Mouse (Mus musculus) lung, embryonic 14.5 days (tissue): ENCODE results near the gene Prokr1. TPM values are rescaled to one million over a fixed set of nuclear protein-coding genes. Genes with fewer than 3 reads are reported as not detected.

ENCODE experiments used
- ATAC-seq: fragments of 200-750 bp; cut with Nextera tagmentation; 2 replicates; pipeline ENCODE4 v1.8.0; 2017; ENCODE audit warnings: mild to moderate bottlenecking, moderate TSS enrichment, moderate library complexity; ENCODE audit not compliant: insufficient read depth
- DNase-seq: peaks from one replicate; pipeline ENCODE4 v3.0.0-alpha.2; 2015
- H3K27ac ChIP-seq: fragments of 300-500 bp; sonication (generic); 2 replicates; pipeline ENCODE4 v1.5.1; 2014; ENCODE audit warnings: low read depth, mild to moderate bottlenecking, moderate library complexity
- H3K27me3 ChIP-seq: fragments of 300-500 bp; sonication (generic); 2 replicates; pipeline ENCODE4 v1.6.1; 2014; ENCODE audit warnings: low read length, control low read depth; ENCODE audit not compliant: insufficient read depth
- H3K36me3 ChIP-seq: fragments of 300-500 bp; sonication (generic); 2 replicates; pipeline ENCODE4 v1.6.1; 2014; ENCODE audit warnings: control low read depth; ENCODE audit not compliant: insufficient read depth
- H3K4me1 ChIP-seq: fragments of 300-500 bp; sonication (generic); 2 replicates; pipeline ENCODE4 v1.6.1; 2014; ENCODE audit warnings: antibody characterized with exemption, control low read depth; ENCODE audit not compliant: insufficient read depth
- H3K4me2 ChIP-seq: fragments of 300-500 bp; sonication (generic); 2 replicates; pipeline ENCODE4 v1.6.1; 2014; ENCODE audit warnings: mild to moderate bottlenecking
- H3K4me3 ChIP-seq: fragments of 300-500 bp; sonication (generic); 2 replicates; pipeline ENCODE4 v1.5.1; 2014; ENCODE audit warnings: low read depth, low read length
- H3K9ac ChIP-seq: fragments of 300-500 bp; sonication (generic); 2 replicates; pipeline ENCODE4 v1.6.1; 2014
- H3K9me3 ChIP-seq: fragments of 300-500 bp; sonication (generic); 2 replicates; pipeline ENCODE4 v1.6.1; 2016; ENCODE audit warnings: low read depth, low read length, control low read depth
- CTCF ChIP-seq: IDR thresholded peaks from 2 replicates; pipeline ENCODE4 v1.5.1; 2016; ENCODE audit warnings: antibody characterized with exemption, low read depth
- WGBS: fragments of 180-500 bp; shearing (Covaris S2); extraction: QIAGEN DNeasy Blood & Tissue Kit; methylation state at CpG from one replicate; pipeline ENCODE4 v1.1.7; 2014; 5-methylcytosine and 5-hydroxymethylcytosine counted together
- polyA plus RNA-seq: library from polyadenylated mRNA; unstranded; fragments of >200 nt; fragmentation: Nextera tagmentation; extraction: Ambion mirVana; gene quantifications from 2 replicates; pipeline ENCODE4 v1.2.1, GENCODE M21; 2014

The Prokr1 gene
- polyA plus RNA-seq, 1 experiment from 2014 or later, result 2.5 TPM

DNA sequence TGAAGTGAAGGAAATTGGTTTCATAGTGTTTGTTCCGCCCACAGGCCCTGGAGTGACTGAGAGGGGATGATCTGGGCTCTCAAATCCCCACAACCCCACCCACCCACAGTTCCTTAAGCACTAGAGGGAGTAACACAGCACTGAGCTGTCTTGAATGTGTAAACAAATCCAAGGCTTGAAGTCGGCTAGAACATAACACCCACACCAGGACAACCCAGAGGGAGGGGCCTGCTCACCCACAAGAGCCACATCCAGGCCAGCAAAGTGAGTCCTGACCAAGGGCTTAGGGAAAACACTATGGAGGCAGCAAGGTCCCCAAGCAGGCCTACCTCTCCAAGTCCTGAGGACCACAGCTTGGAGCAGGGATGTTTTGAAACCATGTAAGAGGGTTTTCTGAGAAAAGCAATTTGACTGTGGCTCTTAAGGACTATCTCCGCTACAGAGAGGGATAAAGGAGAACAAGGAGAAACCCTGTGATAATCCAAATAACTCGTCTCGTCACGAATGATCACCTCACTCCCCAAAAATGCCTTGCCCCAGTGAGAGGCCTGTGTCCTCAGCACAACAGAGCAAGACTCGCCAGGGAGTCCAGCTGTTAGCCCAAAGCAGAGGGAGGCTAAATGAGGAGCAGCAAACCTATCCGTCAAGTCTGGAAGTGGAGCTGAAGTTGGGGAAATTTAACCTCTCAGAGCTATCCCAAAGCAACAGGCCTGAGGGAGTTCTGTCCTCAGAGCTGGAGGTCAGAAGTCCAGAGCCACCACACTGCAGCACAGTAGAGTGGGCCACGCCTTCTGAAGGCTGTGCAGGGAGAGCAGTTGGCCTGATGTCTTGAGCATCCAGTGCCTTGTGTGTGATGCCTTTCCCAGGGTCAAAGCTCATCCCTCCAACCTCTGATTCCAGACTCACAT, 22.6 kb downstream of the Prokr1 start:
- DNase-seq, result peak; percentile 64
- Histone ChIP-seq H3K4me1 (no peaks in the 10 kb centered on the region; the same call in 1 of the 2 replicates), H3K36me3 (no peaks in the 10 kb centered on the region), H3K9me3 (no peaks in the 10 kb centered on the region), H3K27me3 (no peaks in the 10 kb centered on the region), H3K4me2 (no peak overlapping the region), H3K4me3 (no peak overlapping the region), H3K9ac (no peak overlapping the region), H3K27ac (no peak overlapping the region)
- peak; percentile 82 for ATAC-seq
- TF ChIP-seq CTCF, result peak; percentile 25
- WGBS, result 41% methylated on average over 9 of the region's 9 CpGs

DNA sequence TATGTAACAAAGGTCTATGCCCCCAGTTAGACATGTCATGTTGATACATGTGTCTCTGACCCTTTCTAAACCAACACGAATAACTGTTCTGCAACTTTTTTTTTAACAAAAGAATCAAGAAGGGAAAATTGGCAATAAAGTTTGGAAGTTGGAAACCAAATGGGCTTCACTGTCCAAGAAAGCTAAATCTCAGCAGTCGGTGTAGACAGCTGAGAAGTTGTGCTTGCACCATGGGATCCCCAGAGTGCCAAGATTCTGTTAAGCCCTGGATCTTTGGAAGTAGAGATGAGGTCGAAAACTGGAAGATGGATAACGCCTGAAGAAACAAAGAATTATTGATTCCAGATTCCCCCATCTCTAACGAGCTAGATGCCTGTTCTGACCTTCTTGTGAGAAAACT, 25.4 kb downstream of the Prokr1 start:
- WGBS, result 69% methylated on average over 5 of the region's 5 CpGs
- H3K9me3 ChIP-seq, result no peaks in the 10 kb centered on the region
- H3K4me1 ChIP-seq, result no peaks in the 10 kb centered on the region; the same call in 1 of the 2 replicates
- no peaks in the 10 kb centered on the region for H3K27me3 ChIP-seq
- H3K9ac ChIP-seq, result no peak overlapping the region
- TF ChIP-seq CTCF, result no peak
- no peak for ATAC-seq
- H3K27ac ChIP-seq, result no peak overlapping the region
- DNase-seq, result peak; percentile 35
- no peak overlapping the region for H3K4me3 ChIP-seq
- H3K36me3 ChIP-seq, result no peaks in the 10 kb centered on the region
- no peak overlapping the region for H3K4me2 ChIP-seq

DNA sequence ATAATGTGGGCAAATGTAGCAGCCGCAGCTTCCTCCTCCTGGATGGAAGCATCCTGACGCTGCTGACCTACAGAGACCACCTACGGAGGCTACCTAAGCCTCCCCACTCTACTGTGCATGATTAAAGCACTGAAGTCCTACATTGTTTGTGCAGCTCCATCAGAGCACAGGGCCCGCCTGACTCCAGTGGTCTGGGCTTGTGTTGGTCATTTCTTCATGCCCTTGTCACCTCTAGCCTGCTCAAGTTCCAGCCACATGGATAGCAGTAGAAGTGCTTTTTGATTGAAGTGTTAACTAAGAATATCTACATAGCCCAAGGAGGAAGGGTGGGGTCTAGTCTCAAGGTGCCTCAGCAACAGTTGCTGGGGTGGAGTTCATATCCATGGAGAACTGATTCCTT, 26.2 kb downstream of the Prokr1 start:
- TF ChIP-seq CTCF, result no peak
- no peak overlapping the region for H3K9ac ChIP-seq
- DNase-seq, result no peak
- no peak overlapping the region for H3K27ac ChIP-seq
- ATAC-seq, result no peak
- 84% methylated on average over 4 of the region's 4 CpGs for WGBS
- no peak overlapping the region for H3K4me3 ChIP-seq
- no peaks in the 10 kb centered on the region for H3K27me3 ChIP-seq
- H3K36me3 ChIP-seq, result no peaks in the 10 kb centered on the region
- H3K4me2 ChIP-seq, result no peak overlapping the region
- no peaks in the 10 kb centered on the region; the same call in 1 of the 2 replicates for H3K4me1 ChIP-seq
- H3K9me3 ChIP-seq, result no peaks in the 10 kb centered on the region

DNA sequence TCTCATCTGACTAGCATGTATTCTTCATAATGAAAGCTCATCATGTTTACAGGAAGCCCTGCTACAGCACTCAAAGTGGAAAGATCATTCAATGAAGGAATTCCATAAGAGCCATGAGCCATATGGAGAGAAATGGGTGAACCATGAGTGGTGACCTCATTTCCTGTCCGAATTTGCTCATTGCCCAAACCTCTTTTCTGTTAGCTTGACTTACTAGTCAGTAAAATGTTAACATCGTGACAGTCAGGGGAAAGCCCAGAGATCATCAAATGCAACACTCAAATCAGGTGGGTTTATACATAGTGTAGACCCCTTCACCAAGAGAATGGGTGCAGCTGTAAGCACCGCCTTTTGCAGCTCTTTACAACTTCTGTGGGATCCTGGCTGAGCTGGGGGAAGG, 36.8 kb downstream of the Prokr1 start:
- ATAC-seq (no peak), DNase-seq (no peak)
- Histone ChIP-seq H3K4me3 (no peak overlapping the region), H3K27ac (no peak overlapping the region), H3K36me3 (no peaks in the 10 kb centered on the region), H3K9ac (no peak overlapping the region), H3K4me1 (no peaks in the 10 kb centered on the region), H3K9me3 (no peaks in the 10 kb centered on the region), H3K4me2 (no peak overlapping the region), H3K27me3 (no peaks in the 10 kb centered on the region)
- WGBS, result 80% methylated on average over 3 of the region's 3 CpGs
- TF ChIP-seq CTCF, result no peak

DNA sequence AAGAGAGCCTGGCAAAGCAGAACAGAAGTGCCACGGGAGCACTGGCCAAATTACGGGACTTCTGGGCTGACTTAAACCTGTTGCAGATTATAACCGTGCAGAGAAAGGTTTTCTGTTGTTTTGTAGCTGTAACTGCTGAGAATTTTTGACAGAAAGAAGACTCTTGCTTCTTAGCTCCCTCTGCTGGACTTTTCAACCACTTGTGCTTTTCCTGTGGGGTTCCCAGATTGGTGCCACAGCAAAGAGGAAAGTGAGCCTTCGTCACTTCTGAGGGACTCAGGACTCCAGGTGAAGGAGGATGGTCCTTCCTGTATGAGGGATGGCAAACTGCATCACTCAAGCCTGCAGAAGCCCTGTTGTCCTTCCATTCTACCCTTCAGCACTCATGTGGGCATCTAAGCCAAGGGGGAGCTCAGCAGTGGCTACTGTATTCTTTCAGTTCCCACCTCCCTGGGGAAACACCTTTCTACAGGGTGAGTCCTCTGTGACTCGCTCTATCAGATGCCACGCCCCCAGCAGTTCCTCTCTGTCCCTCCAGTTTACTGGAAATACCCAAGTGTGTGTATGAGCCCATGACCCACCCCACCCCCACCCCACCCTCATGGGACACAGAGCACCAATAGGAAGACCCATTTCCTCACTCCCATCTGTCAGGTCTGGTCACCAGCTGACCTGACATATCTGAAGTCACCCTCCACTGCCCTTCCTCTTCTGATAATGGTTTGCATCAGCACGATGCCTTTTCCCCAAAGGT, 38.3 kb downstream of the Prokr1 start:
- no peaks in the 10 kb centered on the region for H3K4me1 ChIP-seq
- no peak overlapping the region for H3K4me2 ChIP-seq
- TF ChIP-seq CTCF, result peak; percentile 59
- no peaks in the 10 kb centered on the region for H3K27me3 ChIP-seq
- 40% methylated on average over 7 of the region's 7 CpGs for WGBS
- no peak overlapping the region for H3K9ac ChIP-seq
- no peak overlapping the region for H3K4me3 ChIP-seq
- no peak overlapping the region for H3K27ac ChIP-seq
- H3K9me3 ChIP-seq, result no peaks in the 10 kb centered on the region
- H3K36me3 ChIP-seq, result no peaks in the 10 kb centered on the region
- no peak for ATAC-seq
- DNase-seq, result peak; percentile 69

DNA sequence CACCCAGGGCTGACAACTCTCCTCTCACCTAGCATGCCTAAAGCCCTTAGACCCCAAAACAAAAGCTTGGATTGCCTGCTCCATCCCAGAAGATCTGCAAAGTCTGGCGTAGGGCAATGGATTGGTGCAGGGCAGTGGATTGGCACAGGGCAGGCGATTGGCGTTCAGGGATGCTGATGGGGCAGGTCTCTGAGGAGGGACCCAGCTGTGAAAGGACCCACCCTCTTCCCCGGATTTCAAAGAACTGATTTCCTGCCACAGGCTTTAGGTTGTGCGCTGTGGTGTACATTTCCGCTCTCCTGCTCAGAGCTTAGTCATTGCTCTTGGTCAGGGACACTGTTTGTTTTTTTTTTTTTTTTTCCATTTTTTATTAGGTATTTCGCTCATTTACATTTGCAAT, 42.7 kb downstream of the Prokr1 start:
- no peak for ATAC-seq
- Histone ChIP-seq H3K27me3 (no peaks in the 10 kb centered on the region), H3K4me2 (no peak overlapping the region), H3K4me1 (no peaks in the 10 kb centered on the region), H3K27ac (no peak overlapping the region), H3K36me3 (no peaks in the 10 kb centered on the region), H3K9ac (no peak overlapping the region), H3K4me3 (no peak overlapping the region), H3K9me3 (peaks cover 2% of the 10 kb centered on the region; the same call in 1 of the 2 replicates)
- no peak for TF ChIP-seq CTCF
- no peak for DNase-seq
- WGBS, result 80% methylated on average over 7 of the region's 7 CpGs

DNA sequence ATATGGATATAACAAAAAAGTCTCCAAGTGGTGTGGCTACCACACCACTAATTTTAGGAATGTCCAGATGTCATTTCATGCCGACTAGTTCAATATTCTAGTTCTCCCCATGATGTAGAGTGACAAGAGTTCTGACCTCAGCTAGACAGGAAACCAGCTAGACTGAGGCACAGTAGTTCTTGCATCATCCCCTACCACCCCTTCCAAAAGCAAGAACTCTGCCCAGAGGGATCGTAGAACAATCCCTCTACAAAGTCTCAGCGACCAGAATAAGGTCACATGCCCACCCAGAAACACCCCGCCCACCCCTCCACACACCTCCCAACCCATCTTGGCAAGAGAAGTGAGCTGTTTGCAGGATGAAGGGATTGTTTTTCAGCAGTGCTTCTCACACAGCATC, 43.1 kb downstream of the Prokr1 start:
- no peaks in the 10 kb centered on the region for H3K4me1 ChIP-seq
- H3K9ac ChIP-seq, result no peak overlapping the region
- H3K27ac ChIP-seq, result no peak overlapping the region
- DNase-seq (no peak), ATAC-seq (no peak)
- 79% methylated on average over 4 of the region's 4 CpGs for WGBS
- no peaks in the 10 kb centered on the region for H3K36me3 ChIP-seq
- TF ChIP-seq CTCF, result no peak
- no peak overlapping the region for H3K4me3 ChIP-seq
- H3K9me3 ChIP-seq, result peaks cover 2% of the 10 kb centered on the region; the same call in 1 of the 2 replicates
- no peak overlapping the region for H3K4me2 ChIP-seq
- no peaks in the 10 kb centered on the region for H3K27me3 ChIP-seq
